Mouse (Mus musculus) kidney, embryonic 14.5 days (tissue): ENCODE results near the gene 2410004P03Rik. TPM values are rescaled to one million over a fixed set of nuclear protein-coding genes. Genes with fewer than 3 reads are reported as not detected.

Experiments used
- ATAC-seq: fragments of 200-750 bp; cut with Nextera tagmentation; 2 replicates; pipeline ENCODE4 v1.8.0; 2017; ENCODE audit warnings: moderate number of reproducible peaks, mild to moderate bottlenecking, moderate TSS enrichment, moderate library complexity; ENCODE audit not compliant: low FRiP score, low TSS enrichment
- H3K27ac ChIP-seq: fragments of 300-500 bp; sonication (generic); 2 replicates; pipeline ENCODE4 v1.5.1; 2014; ENCODE audit warnings: low read depth, mild to moderate bottlenecking, low read length, moderate library complexity, mixed read lengths
- H3K27me3 ChIP-seq: fragments of 300-500 bp; sonication (generic); 2 replicates; pipeline ENCODE4 v1.6.1; 2014; ENCODE audit warnings: mild to moderate bottlenecking, low read length; ENCODE audit not compliant: control insufficient read depth, insufficient read depth
- H3K36me3 ChIP-seq: fragments of 300-500 bp; sonication (generic); 2 replicates; pipeline ENCODE4 v1.6.1; 2014; ENCODE audit warnings: low read length, mixed read lengths; ENCODE audit not compliant: control insufficient read depth, insufficient read depth
- H3K4me1 ChIP-seq: fragments of 300-500 bp; sonication (generic); 2 replicates; pipeline ENCODE4 v1.6.1; 2014; ENCODE audit warnings: low read length, mixed read lengths; ENCODE audit not compliant: control insufficient read depth, insufficient read depth
- H3K4me2 ChIP-seq: fragments of 300-500 bp; sonication (generic); replicated peaks from 2 replicates; pipeline ENCODE4 v1.6.1; 2014; ENCODE audit warnings: low read depth, mild to moderate bottlenecking, low read length
- H3K4me3 ChIP-seq: fragments of 300-500 bp; sonication (generic); 2 replicates; pipeline ENCODE4 v1.5.1; 2014; ENCODE audit warnings: mild to moderate bottlenecking, low read length
- H3K9ac ChIP-seq: fragments of 300-500 bp; sonication (generic); 2 replicates; pipeline ENCODE4 v1.6.1; 2014; ENCODE audit warnings: low read depth, mild to moderate bottlenecking, low read length, moderate library complexity
- H3K9me3 ChIP-seq: fragments of 300-500 bp; sonication (generic); 2 replicates; pipeline ENCODE4 v1.6.1; 2016; ENCODE audit warnings: low read length; ENCODE audit not compliant: control insufficient read depth
- WGBS: fragments of 180-500 bp; shearing (Covaris S2); extraction: QIAGEN DNeasy Blood & Tissue Kit; methylation state at CpG from one replicate; pipeline ENCODE4 v1.1.7; 2014; 5-methylcytosine and 5-hydroxymethylcytosine counted together
- polyA plus RNA-seq: library from polyadenylated mRNA; unstranded; fragments of >200 nt; fragmentation: Nextera tagmentation; extraction: Ambion mirVana; gene quantifications from 2 replicates; pipeline ENCODE4 v1.2.1, GENCODE M21; 2014

2410004P03Rik gene
- polyA plus RNA-seq, 1 experiment from 2014 or later, result 0.14 TPM

DNA sequence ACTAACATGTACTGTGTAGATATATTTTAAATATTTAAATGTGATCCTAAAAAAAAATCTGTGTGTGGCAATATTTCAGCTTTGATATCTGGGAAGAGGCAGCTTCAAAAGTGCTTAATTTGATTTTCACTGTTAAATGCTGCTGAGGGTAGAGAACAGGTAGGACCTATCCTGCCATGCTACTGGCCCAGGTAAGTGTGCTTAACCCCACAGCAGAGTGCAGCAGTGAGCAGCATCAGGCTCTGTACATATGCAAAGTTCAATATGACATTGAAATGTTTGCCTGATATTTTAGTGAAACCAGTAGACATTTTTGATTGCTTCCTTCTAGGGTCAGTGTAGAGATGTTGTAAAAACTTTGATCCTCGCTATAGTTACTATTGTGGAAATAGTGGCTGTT lies 25.7 kb downstream of the 2410004P03Rik start:
- Histone ChIP-seq H3K4me2 (no peak overlapping the region), H3K36me3 (peaks cover 29% of the 10 kb centered on the region), H3K4me3 (no peak overlapping the region), H3K9ac (no peak overlapping the region), H3K27me3 (no peaks in the 10 kb centered on the region), H3K27ac (no peak overlapping the region), H3K9me3 (no peaks in the 10 kb centered on the region), H3K4me1 (no peaks in the 10 kb centered on the region)
- no peak for ATAC-seq
- WGBS, result 89% methylated on average over 1 of the region's 1 CpGs

DNA sequence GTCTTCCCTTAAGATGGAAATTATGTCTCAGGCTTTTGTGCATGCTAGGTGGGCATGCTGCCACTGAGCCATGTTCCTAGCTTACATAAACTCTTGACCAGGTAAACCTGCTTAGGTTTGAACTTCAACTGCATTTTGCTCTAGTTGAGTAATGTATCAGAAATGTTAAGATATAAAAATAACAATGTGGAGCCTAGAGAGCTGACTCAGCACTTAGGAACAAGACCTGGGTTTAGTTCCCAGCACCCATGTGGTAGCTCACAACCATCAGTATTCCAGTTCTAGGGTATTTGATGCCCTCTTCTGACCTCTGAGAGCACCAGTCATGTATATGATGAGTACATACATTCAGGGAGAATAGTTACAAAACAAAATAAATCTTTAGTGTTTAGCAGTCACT lies 34.4 kb downstream of the 2410004P03Rik start:
- no peak overlapping the region for H3K27ac ChIP-seq
- no peak for ATAC-seq
- H3K27me3 ChIP-seq, result no peaks in the 10 kb centered on the region
- H3K36me3 ChIP-seq, result peaks cover 83% of the 10 kb centered on the region
- no peak overlapping the region for H3K9ac ChIP-seq
- no peaks in the 10 kb centered on the region for H3K4me1 ChIP-seq
- no peak overlapping the region for H3K4me2 ChIP-seq
- H3K9me3 ChIP-seq, result no peaks in the 10 kb centered on the region
- no peak overlapping the region for H3K4me3 ChIP-seq

DNA sequence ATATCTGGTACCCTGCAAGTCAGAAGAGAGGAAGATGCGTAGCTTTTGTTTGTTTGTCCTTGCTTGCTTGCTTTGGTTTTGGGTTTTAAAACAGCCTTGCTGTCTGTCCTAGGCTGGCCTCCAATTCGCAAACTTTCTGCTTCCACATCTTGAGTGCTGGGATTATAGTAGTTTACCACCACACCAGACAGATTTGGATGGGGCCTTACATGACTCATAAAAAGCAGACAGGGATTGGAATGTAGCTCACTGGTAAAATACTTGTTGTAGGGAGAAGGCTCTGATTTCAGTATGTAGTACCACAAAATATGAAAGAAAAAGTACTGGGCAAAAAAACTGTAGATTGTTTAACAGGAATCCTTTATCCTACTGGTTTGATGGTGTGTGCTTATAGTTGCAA lies 44.7 kb downstream of the 2410004P03Rik start:
- ATAC-seq, result no peak
- 96% methylated on average over 2 of the region's 2 CpGs for WGBS
- H3K36me3 ChIP-seq, result peaks cover 46% of the 10 kb centered on the region
- H3K4me2 ChIP-seq, result no peak overlapping the region
- no peak overlapping the region for H3K27ac ChIP-seq
- H3K4me1 ChIP-seq, result no peaks in the 10 kb centered on the region
- H3K4me3 ChIP-seq, result no peak overlapping the region
- H3K9ac ChIP-seq, result no peak overlapping the region
- H3K27me3 ChIP-seq, result no peaks in the 10 kb centered on the region
- H3K9me3 ChIP-seq, result no peaks in the 10 kb centered on the region

DNA sequence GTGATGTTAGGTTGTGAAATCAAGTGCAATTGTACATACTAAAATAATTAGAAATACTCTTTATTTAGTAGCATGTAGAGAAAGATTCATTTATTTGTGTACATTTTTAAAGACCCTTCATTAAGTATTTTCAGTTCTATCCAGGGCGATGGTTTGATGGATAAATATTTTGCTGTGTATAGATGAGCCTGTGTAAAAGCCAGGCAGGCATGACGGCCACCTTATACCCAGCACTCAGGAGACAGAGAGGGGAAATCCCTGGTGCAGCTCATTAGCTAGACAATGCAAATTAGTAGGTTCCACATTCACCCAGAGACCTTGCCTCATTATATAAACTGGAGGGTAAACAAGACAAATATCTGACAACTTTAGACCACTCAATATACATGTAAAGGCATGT lies 48.2 kb downstream of the 2410004P03Rik start:
- Histone ChIP-seq H3K4me3 (no peak overlapping the region), H3K4me2 (no peak overlapping the region), H3K36me3 (peaks cover 45% of the 10 kb centered on the region), H3K27ac (no peak overlapping the region), H3K9ac (no peak overlapping the region), H3K27me3 (no peaks in the 10 kb centered on the region), H3K4me1 (no peaks in the 10 kb centered on the region), H3K9me3 (no peaks in the 10 kb centered on the region)
- ATAC-seq, result no peak
- WGBS, result 87% methylated on average over 2 of the region's 2 CpGs

DNA sequence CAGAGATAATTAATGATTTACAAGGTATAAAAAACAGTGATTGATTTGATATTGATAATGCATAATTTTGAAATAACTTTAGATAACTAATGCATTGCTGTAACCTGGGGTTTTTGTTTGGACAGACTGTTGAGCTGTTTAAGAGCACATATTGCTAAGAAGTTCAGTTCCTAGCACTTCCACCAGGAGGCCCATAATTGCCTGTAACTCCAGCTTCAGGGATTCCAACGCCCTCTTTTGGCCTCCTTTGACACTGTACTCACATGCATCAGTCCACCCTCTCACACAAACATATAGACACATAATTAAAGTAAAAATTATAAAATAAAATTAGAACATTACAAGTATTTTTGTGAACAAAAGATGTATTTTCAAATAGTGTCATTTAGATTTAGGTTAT lies 52.7 kb downstream of the 2410004P03Rik start:
- H3K36me3 ChIP-seq, result peaks cover 55% of the 10 kb centered on the region
- no peak overlapping the region for H3K27ac ChIP-seq
- H3K4me2 ChIP-seq, result no peak overlapping the region
- no peaks in the 10 kb centered on the region for H3K27me3 ChIP-seq
- H3K4me3 ChIP-seq, result no peak overlapping the region
- no peak overlapping the region for H3K9ac ChIP-seq
- 74% methylated on average over 1 of the region's 1 CpGs for WGBS
- no peaks in the 10 kb centered on the region for H3K4me1 ChIP-seq
- no peak for ATAC-seq
- H3K9me3 ChIP-seq, result no peaks in the 10 kb centered on the region

Other genes starting within 250 kb of the 2410004P03Rik start
- gene Greb1, start 210.8 kb downstream of the 2410004P03Rik start, polyA plus RNA-seq, result 6.6 and 8.6 TPM in 2 replicates
- gene E2f6, start 200.8 kb downstream of the 2410004P03Rik start, polyA plus RNA-seq, result 36.8 and 56.7 TPM in 2 replicates
- 17.4 and 22.3 TPM in 2 replicates for gene Rock2, start 116.8 kb downstream of the 2410004P03Rik start, polyA plus RNA-seq
- gene Pqlc3, start 11.3 kb downstream of the 2410004P03Rik start, polyA plus RNA-seq, result 2.5 and 3.0 TPM in 2 replicates
- gene Kcnf1, start 165.2 kb upstream of the 2410004P03Rik start, polyA plus RNA-seq, result 0.13 and 0.30 TPM in 2 replicates